Mouse (Mus musculus) urinary bladder, postnatal 4 days (tissue): ENCODE data around the gene Gcfc2.

ENCODE experiments used
- DNase-seq, 2 experiments: peaks; one replicate each; pipeline ENCODE4 v3.0.0; 2021 to 2022; ENCODE audit warnings: low spot score in 2 of 2

Gcfc2 gene

GRCm38 (mm10) chr6:81923523-81924142 lies at the start of gene Gcfc2:
Gene Gcfc2, plus strand, starts transcription at chr6:81923669.
- DNase-seq: peak; percentile 88 to 93

GRCm38 (mm10) chr6:81895678-81896230 lies 27.7 kb upstream of the Gcfc2 start:
- no peak for DNase-seq

GRCm38 (mm10) chr6:81910302-81910855 lies 13.1 kb upstream of the Gcfc2 start:
- DNase-seq: no peak

GRCm38 (mm10) chr6:81911244-81911643 lies 12.2 kb upstream of the Gcfc2 start:
- DNase-seq: no peak

- DNase-seq: no peak
These were observed 11.8 kb upstream of the Gcfc2 start for GRCm38 (mm10) chr6:81911713-81912112.

GRCm38 (mm10) chr6:81912177-81912576 lies 11.3 kb upstream of the Gcfc2 start:
- DNase-seq: no peak

- DNase-seq: no peak
These were observed 835 bp downstream of the Gcfc2 start for GRCm38 (mm10) chr6:81924304-81924703.

GRCm38 (mm10) chr6:81929402-81929801 lies 5.9 kb downstream of the Gcfc2 start:
- DNase-seq: no peak

GRCm38 (mm10) chr6:81933281-81933680 lies 9.8 kb downstream of the Gcfc2 start:
- no peak for DNase-seq

- no peak for DNase-seq
These were observed 18.2 kb downstream of the Gcfc2 start for GRCm38 (mm10) chr6:81941718-81942117.

GRCm38 (mm10) chr6:81943281-81943680 lies 19.8 kb downstream of the Gcfc2 start:
- DNase-seq: no peak

GRCm38 (mm10) chr6:81944432-81944831 lies 21.0 kb downstream of the Gcfc2 start:
- DNase-seq: no peak

GRCm38 (mm10) chr6:81946906-81947305 lies 23.4 kb downstream of the Gcfc2 start:
- no peak for DNase-seq

- DNase-seq: no peak
These were observed 31.7 kb downstream of the Gcfc2 start for GRCm38 (mm10) chr6:81955133-81955532.

GRCm38 (mm10) chr6:81956399-81956798 lies 32.9 kb downstream of the Gcfc2 start:
- no peak for DNase-seq

GRCm38 (mm10) chr6:81957992-81958391 lies 34.5 kb downstream of the Gcfc2 start:
- no peak for DNase-seq

GRCm38 (mm10) chr6:81959866-81960265 lies 36.4 kb downstream of the Gcfc2 start:
- no peak for DNase-seq

- no peak for DNase-seq
These were observed 36.8 kb downstream of the Gcfc2 start for GRCm38 (mm10) chr6:81960284-81960683.

- peak; percentile 79 to 90 for DNase-seq
These were observed 42.0 kb downstream of the Gcfc2 start, which contains the start of gene Mrpl19 for GRCm38 (mm10) chr6:81965296-81966067. Gene Mrpl19, minus strand, starts transcription at chr6:81965958.

GRCm38 (mm10) chr6:81966068-81966544 lies 42.6 kb downstream of the Gcfc2 start:
- DNase-seq: no peak

GRCm38 (mm10) chr6:81971196-81971595 lies 47.7 kb downstream of the Gcfc2 start:
- no peak for DNase-seq

GRCm38 (mm10) chr6:81972595-81972994 lies 49.1 kb downstream of the Gcfc2 start:
- DNase-seq: no peak
